Mouse (Mus musculus): Measurements from ENCODE around the gene Ugt1a9.

DNA sequence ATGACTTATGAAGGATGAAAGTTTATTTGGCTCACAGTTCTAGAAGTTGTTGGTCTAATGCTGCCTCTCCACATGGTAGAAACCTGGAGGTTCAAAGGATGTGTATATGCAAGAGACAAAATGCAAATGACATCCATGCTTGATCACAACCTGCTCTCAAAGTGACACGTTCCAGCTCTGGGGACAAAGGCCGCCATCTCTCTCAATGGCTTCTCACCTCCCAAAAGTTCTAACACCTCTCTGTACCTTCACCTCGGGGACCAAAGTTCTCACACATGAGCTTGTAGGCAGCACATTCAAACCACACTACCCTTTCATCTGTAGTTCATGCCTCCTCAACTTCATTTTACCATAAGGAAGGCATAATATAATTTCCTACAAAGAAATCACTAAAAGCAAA lies 147.0 kb downstream of the Ugt1a9 start:
- TF ChIP-seq CTCF (IDR thresholded peaks at IDR 0.05; ENCODE audit: borderline replicate concordance, control insufficient read depth, extremely low read depth, insufficient read depth, low read length, poor library complexity) (no peak), POLR2A (IDR thresholded peaks at IDR 0.05; ENCODE audit: control insufficient read depth, extremely low read depth, insufficient read depth, low read length, poor library complexity) (no peak)

Measured in thymus, adult 2 months (tissue).